Mouse (Mus musculus): ENCODE measurements around the gene Ramp1. TPM values are rescaled to one million over a fixed set of nuclear protein-coding genes. Genes with fewer than 3 reads are reported as not detected.

The Ramp1 gene
- total RNA-seq, 1 experiment from 2014 or later, result 108 TPM

- no peak for ATAC-seq (replicated peaks; ENCODE audit: low read depth, poor library complexity, severe bottlenecking)
These were observed 14.1 kb downstream of the Ramp1 start for GRCm38 (mm10) chr1:91193680-91194079.

GRCm38 (mm10) chr1:91199793-91200192, 20.2 kb downstream of the Ramp1 start:
- no peak for ATAC-seq (replicated peaks; ENCODE audit: low read depth, poor library complexity, severe bottlenecking)

DNA sequence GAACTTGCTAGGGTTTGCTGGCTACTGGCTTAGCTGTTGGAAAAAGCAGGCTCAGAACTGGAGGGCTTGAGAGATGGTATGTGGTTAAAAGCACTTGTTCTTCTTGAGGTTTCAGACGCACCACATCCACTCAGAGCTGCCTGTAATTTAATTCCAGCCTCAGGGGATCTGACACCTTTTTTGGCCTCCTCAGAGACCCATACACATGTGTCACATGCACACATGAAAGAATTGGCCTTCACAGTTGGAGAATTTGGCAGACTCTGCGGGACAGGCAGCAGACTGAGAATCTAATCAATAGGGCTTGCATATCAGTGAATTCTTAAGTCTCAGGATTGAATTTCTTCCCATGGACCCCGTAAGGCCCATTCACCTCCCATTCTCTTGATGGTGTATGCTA, 21.5 kb downstream of the Ramp1 start:
- ATAC-seq (replicated peaks; ENCODE audit: low read depth, poor library complexity, severe bottlenecking), result no peak

DNA sequence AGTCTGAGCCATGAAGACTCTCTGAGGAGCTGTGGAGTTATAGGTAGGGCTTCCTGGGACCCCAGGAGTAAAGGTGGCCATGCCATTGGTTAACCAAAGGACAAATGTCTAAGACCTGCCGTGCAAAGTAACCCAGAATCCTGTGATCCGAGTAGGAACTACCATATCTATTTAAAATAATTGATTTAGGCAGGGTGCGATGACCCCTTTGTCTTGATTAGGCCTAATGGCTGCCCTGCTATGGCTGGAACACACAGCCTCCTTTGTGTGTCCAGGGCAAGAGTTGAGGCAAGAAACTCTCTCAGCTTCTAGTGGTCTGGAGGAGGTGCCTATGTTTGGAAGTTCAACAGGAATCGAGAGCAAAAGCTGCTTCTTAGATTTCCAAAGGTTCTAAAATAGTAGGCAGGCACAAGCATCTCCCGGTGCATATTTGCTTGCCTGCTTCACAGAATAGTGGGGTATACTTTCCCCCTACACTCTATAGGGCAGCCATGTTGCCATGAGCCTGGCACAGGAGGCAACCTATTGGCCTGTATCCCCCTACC, 24.7 kb downstream of the Ramp1 start:
- ATAC-seq (replicated peaks; ENCODE audit: low read depth, poor library complexity, severe bottlenecking), result no peak

GRCm38 (mm10) chr1:91205651-91206050, 26.0 kb downstream of the Ramp1 start:
- no peak for ATAC-seq (replicated peaks; ENCODE audit: low read depth, poor library complexity, severe bottlenecking)

GRCm38 (mm10) chr1:91206336-91206735, 26.7 kb downstream of the Ramp1 start:
- ATAC-seq (replicated peaks; ENCODE audit: low read depth, poor library complexity, severe bottlenecking), result no peak

DNA sequence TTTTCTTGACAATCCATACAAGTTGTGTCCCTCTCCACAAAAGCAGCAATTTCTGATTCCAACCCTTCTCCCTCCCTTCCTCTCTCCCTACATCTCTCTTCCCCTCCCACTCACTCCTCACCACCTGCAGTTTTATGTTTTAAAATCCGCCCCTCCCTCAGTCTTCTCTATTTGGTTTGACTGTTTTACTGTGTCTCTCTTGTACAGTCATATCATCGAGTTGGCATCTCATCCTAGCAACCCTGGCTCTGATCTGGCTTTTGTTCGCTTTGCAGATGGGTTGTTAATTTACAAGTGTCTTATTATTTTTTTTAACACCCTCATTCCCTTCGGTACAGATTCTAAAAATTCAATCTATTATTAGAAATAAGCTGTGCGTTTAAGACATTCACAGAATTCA, 27.3 kb downstream of the Ramp1 start:
- ATAC-seq (replicated peaks; ENCODE audit: low read depth, poor library complexity, severe bottlenecking), result no peak

DNA sequence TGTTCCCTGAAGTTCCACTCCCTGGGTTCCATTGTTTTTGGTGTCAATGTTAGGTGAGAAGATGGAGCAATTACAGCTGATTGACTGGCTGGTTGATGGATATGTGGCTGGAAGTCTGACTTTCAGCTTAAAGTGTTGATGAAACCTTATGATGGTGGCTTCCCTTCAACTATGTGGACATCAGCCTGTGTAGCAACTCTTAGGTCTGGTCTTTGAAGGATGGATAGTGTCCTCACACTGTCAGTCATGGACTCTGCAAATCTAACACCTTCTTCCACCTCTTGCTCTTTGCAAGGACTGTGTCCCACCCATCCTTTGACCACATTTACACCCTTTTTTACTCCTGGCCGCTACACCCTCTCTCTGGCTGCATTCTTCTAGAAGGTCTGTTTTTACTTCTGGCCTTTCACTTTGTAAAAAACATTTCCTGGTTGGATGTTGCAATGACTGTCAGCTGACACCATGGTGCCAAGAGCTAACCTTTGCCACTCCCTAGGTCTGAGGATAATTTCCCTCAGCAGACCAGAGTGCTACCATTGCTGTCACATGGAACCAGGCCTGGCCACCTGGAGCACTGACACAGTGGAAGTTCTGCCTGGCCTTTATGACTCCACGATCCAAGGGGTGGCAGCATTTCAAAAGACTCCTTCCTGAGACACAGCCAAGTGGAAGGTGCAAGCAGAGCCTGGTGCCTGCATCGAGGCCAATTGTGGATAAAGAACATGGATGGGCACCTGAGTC, 27.9 kb downstream of the Ramp1 start:
- ATAC-seq (replicated peaks; ENCODE audit: low read depth, poor library complexity, severe bottlenecking), result peak; percentile 9; the same call in 1 of the 2 replicates

DNA sequence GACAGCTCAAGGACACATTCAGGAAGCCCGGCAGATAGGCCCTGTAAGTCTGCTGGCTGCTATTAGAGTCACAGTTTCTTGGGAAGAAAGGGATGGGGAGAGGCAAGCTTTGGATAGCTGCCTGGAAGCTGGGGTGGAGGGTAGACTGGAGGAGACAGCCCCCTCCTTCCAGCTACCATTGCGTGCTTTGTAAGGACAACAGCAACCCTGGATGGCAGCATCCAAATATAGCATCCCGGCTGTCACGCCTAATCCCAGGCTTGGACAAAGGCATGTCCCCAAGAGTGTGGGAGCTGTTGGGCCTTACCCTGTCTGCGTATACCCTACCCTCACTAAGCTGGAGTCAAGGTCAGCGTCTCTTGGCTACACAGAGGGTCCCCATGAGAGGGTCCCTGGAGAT, 29.7 kb downstream of the Ramp1 start:
- ATAC-seq (replicated peaks; ENCODE audit: low read depth, poor library complexity, severe bottlenecking), result no peak

GRCm38 (mm10) chr1:91209785-91210184, 30.2 kb downstream of the Ramp1 start:
- no peak for ATAC-seq (replicated peaks; ENCODE audit: low read depth, poor library complexity, severe bottlenecking)

- ATAC-seq (replicated peaks; ENCODE audit: low read depth, poor library complexity, severe bottlenecking), result peak; percentile 77
These were observed 31.5 kb downstream of the Ramp1 start for GRCm38 (mm10) chr1:91211099-91211498.

- no peak for ATAC-seq (replicated peaks; ENCODE audit: low read depth, poor library complexity, severe bottlenecking)
These were observed 32.0 kb downstream of the Ramp1 start for GRCm38 (mm10) chr1:91211591-91212008.

DNA sequence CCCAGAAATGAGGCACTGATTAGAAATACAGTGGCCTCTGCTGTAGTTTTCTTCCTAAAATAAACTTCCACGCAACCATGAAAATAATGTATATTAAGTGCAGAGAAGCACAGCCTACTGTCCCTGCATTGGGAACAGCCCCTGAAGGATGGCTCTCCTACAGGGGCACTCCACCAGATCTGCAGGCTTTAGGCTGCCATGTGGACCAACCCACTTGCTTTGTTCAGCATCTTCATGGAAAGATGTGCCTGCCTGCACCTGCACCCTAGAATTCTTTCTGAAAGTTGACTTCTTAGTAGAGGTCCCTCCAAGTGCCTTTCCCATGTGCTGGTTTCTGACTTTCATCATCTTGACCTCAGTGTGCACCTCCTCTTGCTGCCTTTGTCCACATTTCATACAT, 35.6 kb downstream of the Ramp1 start:
- no peak for ATAC-seq (replicated peaks; ENCODE audit: low read depth, poor library complexity, severe bottlenecking)

DNA sequence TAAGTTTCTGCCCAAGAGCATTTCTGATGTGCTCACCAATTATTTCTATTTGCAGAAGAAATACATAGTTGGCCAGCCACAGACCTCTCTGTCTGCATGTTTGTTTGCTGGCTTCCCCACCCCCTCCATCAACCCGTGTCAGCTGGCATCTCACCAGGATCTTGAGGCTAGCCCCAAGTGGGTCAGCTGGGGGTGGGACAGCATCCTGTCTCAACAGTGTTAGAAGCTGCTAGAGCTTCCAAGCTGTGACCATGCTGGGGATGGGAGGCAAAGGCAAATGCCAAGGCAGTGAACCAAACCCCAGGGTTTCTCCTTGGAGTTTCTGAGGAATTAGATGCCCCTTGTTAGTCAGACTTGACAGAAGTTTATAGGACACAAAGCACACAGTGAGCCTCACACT, 36.4 kb downstream of the Ramp1 start:
- peak; percentile 6; the same call in 1 of the 2 replicates for ATAC-seq (replicated peaks; ENCODE audit: low read depth, poor library complexity, severe bottlenecking)

- peak; percentile 84 for ATAC-seq (replicated peaks; ENCODE audit: low read depth, poor library complexity, severe bottlenecking)
These were observed 37.1 kb downstream of the Ramp1 start for GRCm38 (mm10) chr1:91216504-91217267.

DNA sequence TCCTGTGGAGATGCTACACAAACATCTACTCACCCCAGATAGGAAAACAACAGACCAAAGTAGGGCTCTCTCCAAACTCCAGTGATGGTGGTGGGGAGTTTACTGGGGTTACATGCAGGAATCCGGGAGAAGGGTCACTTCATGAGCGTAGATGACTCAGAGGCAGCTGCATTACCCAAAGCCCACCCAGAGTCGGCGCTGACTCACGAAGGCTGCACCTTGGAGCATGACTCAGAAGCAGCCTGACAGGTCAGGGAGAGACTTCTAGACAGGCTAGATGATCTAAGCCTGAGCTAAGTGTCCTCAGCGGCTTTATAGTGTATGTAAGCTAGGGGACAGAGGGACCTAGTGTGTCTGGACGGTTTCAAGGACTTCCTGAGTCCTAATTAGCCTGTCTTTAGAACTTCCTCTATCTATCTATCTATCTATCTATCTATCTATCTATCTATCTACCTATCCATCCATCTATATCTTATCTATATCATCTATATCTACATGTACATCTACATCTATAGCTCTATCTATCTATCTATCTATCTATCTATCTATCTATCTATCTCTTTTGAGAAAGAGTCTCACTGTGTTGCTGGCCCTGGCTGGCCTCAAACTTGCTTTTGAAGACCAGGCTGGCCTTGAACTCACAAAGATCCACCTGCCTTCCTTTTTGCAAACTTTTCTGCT, 40.2 kb downstream of the Ramp1 start:
- no peak for ATAC-seq (replicated peaks; ENCODE audit: low read depth, poor library complexity, severe bottlenecking)

DNA sequence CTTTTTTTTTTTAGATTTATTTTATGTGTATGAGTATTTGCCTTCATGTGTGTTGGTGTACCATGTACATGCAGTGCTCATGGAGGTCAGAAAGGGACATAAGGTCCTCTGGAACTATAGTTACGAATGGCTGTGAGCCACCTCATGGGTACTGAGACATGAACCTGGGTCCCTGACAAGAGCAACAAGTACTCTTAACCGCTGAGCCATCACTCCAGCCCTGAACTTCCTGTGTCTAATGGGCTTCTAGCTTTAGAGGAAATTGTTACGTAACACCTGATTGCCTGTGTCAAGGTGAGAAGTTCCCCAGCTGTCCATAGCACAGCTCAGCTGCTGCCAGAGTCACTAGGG, 40.7 kb downstream of the Ramp1 start:
- ATAC-seq (replicated peaks; ENCODE audit: low read depth, poor library complexity, severe bottlenecking), result no peak

DNA sequence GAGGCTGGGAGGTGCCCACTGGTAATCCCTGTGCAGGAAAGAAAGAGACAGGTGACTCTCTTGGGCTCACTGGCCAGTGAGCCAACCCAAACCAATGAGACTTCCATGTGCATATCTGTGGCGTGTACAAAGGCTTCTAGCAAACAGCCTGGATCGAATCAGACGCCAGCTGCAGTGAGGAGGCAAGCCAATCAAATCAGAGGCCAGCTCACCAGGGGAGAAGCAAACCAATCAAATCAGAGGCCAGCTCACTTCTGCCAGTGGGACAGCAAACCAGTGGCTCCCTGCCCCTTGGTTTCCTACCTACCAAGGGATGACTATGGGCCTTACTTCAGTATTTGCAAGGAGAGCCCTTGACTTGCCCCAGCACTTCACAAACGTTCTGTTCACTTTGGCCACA, 46.9 kb downstream of the Ramp1 start:
- ATAC-seq (replicated peaks; ENCODE audit: low read depth, poor library complexity, severe bottlenecking), result no peak

DNA sequence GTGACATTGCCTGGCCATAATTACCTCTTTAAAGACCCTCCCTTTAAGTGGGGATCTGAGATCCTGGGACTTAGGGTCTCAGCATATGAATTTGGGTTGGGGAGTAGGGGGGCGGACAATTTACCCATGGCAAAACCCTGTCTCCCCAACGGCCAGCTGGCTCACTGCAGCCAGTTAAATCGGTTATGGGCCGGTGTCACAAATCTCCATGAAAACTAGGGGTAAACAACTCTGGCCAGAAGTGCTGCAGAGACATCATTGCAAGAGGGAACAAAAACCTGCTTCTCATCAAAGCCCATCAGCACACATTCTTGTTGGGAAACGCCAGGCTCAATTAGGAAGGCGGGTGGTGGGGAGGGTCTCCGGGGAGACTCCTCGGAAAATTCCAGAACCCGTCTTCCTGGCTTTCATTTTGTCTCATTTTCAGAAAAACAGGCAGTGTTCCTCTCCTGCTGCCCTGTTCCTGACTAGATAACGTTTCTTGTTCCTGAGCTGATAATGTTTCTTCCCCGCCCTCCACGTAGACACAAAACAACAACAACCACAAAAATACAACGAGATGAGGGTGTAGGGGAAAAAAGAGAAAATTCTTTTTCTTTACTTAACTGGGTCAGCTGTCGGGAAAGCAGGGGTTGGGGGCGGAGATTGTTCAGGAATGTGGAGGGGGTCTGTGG, 47.9 kb downstream of the Ramp1 start:
- ATAC-seq (replicated peaks; ENCODE audit: low read depth, poor library complexity, severe bottlenecking), result no peak

DNA sequence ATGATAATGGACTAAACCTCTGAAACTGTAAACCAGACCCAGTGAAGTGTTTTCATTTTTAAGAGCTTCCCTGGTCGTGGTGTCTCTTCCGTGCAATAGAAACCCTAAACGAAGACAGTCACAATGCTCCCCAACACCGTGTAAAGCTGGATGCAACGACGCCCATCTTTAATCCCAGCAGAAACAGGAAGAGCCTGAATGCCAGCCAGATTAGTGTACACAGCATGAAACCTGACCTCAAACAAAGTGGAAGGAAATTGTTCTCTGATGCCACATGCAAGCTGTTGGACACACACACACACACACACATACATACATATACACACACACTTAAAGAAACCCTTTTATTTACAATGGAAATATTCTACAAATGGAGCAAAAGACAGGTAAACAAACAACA, 51.5 kb downstream of the Ramp1 start:
- peak; percentile 67 for ATAC-seq (replicated peaks; ENCODE audit: low read depth, poor library complexity, severe bottlenecking)

Data from common myeloid progenitor, adult 5-6 weeks (primary cell).